Mouse (Mus musculus) left cerebral cortex, adult 11 months (tissue): ENCODE data around the gene Mt4.
"Not testable (repeated sequence)": the region's sequence is repeated elsewhere in the genome, so short reads cannot be mapped to it uniquely, and the experiment has no call there.

Experiments used
- DNase-seq: peaks from one replicate; pipeline ENCODE4 v3.0.0; 2022; ENCODE audit warnings: low spot score

Mt4 gene

DNA sequence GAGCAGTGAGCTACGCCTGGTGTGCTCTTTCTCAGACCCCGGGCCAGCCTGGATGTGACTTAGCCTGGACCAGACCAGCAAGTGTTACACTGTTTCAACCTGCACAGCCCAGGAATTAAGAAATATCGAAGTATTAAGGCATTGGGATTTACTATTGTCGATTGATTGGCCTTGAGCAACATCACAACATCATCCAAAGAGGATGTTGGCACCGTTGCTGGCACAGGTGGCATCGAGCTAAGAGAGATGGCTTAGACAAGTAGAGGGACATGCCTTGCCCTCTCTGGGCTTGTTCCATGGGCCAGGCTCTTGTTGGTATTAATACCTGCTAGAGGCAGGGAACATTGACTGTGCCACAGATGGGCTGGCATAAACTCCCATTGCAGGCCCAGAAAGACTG is 1.4 kb upstream of the Mt4 start:
- DNase-seq = no peak

DNA sequence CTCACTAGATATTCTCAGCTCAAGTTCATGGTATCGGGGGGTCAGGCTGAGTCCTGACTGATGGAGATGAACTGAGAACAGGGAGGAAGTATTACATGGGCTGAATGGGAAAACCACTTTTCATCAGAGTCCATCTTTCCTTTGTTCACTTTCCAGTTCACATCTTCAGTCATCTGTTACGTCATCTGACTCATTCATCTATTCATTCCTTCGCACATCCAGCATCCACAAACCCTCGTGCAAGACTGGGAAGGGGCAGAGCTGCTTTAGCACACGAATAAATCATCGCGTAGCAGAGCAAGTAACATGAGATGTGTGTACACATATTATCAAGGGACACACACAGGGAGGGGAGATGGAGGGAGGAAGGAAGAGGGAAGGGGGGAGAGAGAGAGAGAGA is 805 bp upstream of the Mt4 start:
- no peak for DNase-seq

GRCm38 (mm10) chr8:94140266-94140795 is 3.3 kb downstream of the Mt4 start:
- DNase-seq = no peak

- no peak for DNase-seq
Observed at GRCm38 (mm10) chr8:94148236-94148635, 11.2 kb downstream of the Mt4 start.

DNA sequence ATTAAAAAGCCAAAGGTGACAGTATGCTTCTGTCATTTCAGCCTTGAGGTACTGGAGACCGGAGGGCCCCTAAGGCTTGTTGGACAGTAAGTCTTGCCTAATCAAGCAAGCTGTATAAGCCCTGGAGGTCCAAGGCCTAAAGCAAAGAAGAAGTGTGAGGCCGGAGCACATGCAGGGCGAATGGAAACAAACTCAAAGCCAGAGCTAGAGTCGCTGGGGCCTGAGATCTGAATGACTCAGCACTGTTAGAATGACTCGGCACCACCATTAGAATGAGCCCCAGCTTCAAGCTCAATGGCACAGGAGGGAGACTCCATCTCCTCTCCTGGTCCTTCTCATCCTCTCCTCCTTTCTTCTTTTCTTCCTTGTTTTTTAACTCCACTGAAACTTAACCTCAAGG is 13.9 kb downstream of the Mt4 start:
- no peak for DNase-seq

DNA sequence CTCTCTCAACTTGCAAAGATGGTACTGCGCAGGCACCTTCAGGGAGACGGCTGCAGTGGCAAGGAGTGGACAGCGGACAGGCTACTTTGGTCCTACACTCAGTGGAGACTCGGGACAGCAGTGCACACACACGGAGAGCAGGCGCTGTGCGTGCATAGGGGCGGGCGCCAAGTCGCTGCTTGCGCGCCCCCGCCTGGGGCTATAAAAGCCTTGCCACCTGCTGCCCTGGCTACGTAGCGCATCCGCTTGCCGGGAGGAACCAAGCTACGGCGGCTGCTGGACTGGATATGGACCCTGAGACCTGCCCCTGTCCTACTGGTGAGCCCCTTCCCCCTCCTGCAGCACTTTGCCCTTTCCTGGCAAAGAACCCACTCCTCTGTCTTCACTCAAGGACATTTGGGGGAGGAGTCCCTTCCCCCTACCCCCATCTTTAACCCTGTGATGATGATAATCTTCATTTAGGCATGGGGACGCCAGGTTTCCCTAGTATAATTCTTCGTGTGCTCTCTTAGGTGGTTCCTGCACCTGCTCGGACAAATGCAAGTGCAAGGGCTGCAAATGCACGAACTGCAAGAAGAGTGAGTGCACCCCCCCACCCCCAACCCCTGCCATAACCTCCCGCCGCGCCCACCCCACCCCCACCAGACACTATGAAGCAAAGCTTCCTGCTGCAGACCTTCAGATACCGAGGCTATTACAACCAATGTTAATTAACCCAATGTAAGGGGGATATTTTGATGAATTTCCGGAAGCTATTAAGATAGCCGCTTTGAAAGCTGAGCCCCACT is 15.7 kb downstream of the Mt4 start, which contains the start of gene Mt3:
Mt3 (plus strand) TSS at position 95 of the 788 bp plus-strand sequence.
- DNase-seq = peak; percentile 72

GRCm38 (mm10) chr8:94153451-94153850 is 16.5 kb downstream of the Mt4 start:
- no peak for DNase-seq

DNA sequence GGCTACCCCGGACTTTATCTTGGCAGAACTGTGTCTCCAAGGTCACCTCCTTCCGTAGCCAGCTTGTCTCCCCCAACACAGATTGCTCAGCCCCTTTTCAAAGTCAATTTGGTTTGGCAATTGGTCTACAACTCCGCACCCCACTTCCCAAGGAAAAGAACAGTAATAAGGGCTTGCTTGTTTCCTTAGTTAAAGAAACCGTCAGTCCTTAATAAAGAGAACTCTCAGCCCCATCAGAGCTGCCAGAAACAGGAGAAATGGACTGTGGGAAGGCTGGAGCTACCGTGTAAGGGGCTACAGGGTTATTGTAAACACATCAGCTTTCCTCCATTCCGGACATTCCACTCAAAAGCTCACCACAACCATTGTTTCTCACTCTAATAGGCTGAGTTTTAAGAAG is 17.5 kb downstream of the Mt4 start:
- DNase-seq = no peak

- no peak for DNase-seq
Observed at GRCm38 (mm10) chr8:94156092-94156491, 19.1 kb downstream of the Mt4 start.

DNA sequence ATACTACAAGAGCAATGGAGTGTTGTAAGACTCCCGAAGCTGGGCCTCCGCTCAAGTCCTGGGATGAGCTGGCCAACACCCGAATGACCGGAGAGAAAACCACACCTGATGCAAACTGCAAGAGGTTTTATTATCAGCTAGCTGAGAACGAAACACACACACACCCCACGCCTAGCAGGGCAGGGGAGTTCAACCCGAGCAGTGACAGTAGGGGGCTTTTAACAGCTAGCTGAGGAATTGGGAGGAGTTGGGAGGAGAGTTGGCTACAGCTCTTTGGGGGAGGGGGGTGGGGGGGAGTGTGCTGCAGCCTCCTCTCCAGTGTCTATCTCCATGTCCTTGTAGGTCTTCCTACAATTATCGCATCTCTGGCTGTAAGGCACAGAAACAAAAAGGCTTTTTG is 28.8 kb downstream of the Mt4 start:
- not testable (repeated sequence) for DNase-seq

DNA sequence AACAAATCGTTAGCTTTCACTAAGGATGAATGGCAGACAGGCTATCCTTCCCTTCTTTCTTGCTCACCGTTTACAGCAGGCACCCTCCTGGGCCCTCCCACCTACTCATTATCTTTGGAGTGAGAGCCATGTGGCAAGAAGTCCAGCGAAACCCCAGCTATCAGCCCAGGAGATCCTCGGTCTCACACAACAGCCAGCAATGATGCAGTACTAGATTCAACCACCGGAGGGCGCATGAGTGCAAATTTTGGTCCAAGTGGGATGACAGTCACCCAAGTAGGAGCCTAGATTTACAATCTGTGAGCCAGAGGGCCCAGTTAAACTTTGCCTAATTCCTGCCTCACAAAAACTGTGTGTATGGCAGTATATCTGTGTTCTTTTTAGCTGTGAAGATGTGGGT is 30.2 kb downstream of the Mt4 start:
- peak; percentile 86 for DNase-seq

GRCm38 (mm10) chr8:94169547-94169946 is 32.5 kb downstream of the Mt4 start:
- no peak for DNase-seq

GRCm38 (mm10) chr8:94171321-94171755 is 34.3 kb downstream of the Mt4 start:
- no peak for DNase-seq

- no peak for DNase-seq
Observed at GRCm38 (mm10) chr8:94172075-94172808, 35.2 kb downstream of the Mt4 start, which contains the start of gene Mt2. TSS of gene Mt2 (plus strand) at chr8:94172664.

- DNase-seq = no peak
Observed at GRCm38 (mm10) chr8:94172809-94173732, 36.1 kb downstream of the Mt4 start.

DNA sequence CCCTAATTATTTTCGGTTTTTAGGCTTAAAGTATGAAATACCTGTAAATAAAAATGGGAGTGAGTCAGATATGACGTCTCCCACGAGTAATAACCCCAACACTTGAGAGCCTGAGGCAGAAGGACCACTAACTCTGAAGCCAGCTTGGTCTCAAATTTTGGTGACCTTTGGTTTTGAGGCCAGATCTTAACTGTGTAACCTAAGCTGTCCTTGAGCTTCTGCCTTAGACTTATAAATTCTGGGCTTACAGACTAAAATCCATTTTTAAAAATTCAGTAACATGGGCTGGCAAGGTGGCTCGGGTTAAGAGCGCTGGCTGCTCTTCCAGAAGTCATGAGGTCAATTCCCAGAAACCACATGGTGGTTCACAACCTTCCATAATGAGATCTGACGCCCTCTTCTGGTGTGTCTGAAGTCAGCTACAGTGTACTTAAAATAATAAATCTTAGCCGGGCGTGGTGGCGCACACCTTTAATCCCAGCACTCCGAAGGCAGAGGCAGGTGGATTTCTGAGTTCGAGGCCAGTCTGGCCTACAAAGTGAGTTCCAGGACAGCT is 36.9 kb downstream of the Mt4 start:
- DNase-seq = no peak

DNA sequence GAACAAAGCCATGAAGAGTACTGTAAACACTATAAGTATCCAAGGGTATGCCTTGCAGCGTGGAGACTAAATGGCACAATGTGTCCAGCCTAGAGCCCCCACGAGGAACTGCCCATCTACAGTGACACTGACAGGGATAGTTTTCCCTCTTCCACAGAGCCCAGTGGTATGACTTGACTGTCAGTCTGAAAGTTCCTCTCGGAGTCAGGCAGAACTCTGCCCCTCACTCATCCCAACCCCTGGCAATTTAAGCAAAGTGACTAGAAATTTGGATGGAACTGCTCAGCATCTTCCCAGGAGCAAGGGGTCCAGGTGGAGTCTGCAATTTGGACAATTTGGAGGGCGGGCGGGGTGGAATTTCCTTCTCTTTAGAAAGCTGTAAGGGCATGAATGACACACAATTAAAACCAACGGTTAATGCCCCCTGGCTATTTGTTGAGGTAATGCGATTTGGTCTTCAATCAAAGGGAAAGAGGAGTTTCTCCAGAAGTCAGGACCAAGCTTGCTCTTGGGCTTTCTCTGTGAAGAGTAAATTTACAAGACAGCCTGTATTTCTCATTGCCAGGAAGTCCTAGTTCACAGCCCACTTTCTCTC is 37.7 kb downstream of the Mt4 start:
- DNase-seq = no peak

DNA sequence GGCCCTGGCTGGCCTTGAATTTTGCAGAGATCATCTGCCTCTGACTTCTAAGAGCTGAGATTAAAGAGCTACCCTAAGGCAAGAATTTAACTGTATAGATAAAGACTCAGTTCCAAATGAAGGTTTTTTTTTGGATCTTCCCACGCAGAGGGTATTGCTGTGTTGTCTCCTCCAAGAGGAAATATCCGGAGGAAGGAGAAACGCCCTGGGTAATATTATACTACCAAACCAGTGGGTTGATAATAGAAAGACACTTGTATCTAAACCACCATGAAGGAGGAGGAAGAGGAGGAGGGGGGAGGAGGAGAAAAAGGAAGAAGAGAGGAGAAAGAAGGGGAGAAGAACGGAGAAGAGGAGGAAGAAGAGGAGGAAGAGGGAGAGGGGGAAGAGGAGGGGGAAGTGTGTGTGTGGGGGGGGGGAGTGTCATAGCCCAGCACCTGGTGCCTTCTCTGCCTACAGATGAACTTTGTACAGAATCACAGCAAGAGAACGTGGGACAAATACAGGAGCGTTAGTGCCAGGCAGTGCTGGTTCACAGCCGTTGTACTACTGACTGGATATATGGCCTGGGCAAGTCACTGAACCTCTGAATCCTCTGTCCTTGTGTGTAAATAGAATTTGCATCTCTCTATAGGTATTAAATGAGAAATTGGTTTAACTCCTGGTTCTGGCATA is 40.9 kb downstream of the Mt4 start:
- no peak for DNase-seq

DNA sequence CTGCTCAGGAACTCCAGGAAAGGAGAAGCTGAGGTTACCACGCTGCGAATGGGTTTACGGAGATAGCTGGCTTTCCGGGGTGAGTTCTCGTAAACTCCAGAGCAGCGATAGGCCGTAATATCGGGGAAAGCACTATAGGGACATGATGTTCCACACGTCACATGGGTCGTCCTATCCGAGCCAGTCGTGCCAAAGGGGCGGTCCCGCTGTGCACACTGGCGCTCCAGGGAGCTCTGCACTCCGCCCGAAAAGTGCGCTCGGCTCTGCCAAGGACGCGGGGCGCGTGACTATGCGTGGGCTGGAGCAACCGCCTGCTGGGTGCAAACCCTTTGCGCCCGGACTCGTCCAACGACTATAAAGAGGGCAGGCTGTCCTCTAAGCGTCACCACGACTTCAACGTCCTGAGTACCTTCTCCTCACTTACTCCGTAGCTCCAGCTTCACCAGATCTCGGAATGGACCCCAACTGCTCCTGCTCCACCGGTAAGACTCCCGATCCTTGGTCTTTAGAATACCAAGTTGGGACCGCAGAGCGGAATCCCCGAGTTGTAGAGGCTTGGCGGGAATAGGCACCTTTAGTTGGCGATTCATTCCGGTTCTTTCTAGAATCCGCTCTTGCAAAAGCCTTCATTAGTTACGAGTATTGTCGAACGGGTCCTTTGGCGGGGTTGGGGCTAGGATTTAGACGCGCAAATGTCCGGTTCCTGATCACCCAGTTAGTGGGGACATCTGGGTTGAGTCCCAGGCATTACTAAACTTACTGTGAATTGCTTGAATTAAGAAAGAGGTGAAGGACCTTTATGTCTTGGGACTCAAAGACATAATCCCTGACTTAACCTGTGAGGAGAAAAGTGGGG is 42.1 kb downstream of the Mt4 start, which contains the start of gene Mt1:
Mt1 (plus strand) TSS at position 226 of the 856 bp plus-strand sequence.
- DNase-seq = peak; percentile 86
